Comparison of ENCODE assay signal across 9 mouse cellular contexts in the genomic region with DNA sequence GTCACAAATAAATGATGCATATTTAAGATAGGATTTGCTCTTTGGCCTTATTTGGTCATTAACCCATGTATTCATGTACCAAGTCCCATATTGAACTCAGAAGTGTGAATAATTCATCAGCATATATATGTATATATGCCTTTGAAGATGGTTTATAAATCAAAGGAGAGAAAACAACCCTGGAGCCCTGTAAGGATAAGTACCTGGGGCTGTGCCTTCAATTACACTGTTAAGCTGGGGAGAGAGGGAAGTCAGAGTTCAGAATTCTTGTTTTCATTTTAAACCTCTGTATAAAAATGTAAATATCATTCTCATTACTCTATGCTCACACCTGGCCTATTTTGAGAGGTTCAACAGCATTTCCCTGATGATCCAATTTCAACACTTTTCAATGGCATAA.
ATAC-seq lines count a peak whose summit lies in the region.
"Had no signal": no experiment of that assay in that cellular context is flagged by ENCODE, and none has a peak within 500 bp of the region (broad histone marks: within the 10 kb centered on the region; RNA-seq: fewer than 3 reads in every experiment).

No protein-coding gene starts in this region.

- H3K9me3 ChIP-seq in midbrain, embryonic 12.5 days, result no peaks in the 10 kb centered on the region
- no peaks in the 10 kb centered on the region for H3K9me3 ChIP-seq in midbrain, embryonic 15.5 days
- H3K9me3 ChIP-seq in midbrain, embryonic 13.5 days, result no peaks in the 10 kb centered on the region
- no peaks in the 10 kb centered on the region for H3K9me3 ChIP-seq in midbrain, embryonic 16.5 days (replicated peaks; ENCODE audit: control insufficient read depth, low read length, poor library complexity, severe bottlenecking)
- H3K9me3 ChIP-seq: G1E had no signal

- ATAC-seq in midbrain, embryonic 12.5 days (ENCODE audit: low FRiP score, low read depth), result peak; percentile 56; the same call in 1 of the 2 replicates
- ATAC-seq in midbrain, embryonic 15.5 days (replicated peaks), result no peak
- ATAC-seq in midbrain, embryonic 13.5 days, result peak; percentile 53
- no peak for ATAC-seq in midbrain, embryonic 16.5 days
- ATAC-seq: activated CD4-positive, CD25-positive, alpha-beta regulatory T cell, adult 4 months; CD4-positive, CD25-positive, alpha-beta regulatory T cell, adult 4 months; Patski had no signal

- H3K4me1 ChIP-seq in midbrain, embryonic 12.5 days, result 0 out of 2 replicates have a peak, but pooled peaks cover 3% of the 10 kb centered on the region
- 0 out of 2 replicates have a peak, but pooled peaks cover 4% of the 10 kb centered on the region for H3K4me1 ChIP-seq in midbrain, embryonic 15.5 days
- H3K4me1 ChIP-seq in midbrain, embryonic 13.5 days (replicated peaks), result peaks cover 15% of the 10 kb centered on the region
- no peaks in the 10 kb centered on the region; the same call in 1 of the 2 replicates for H3K4me1 ChIP-seq in midbrain, embryonic 16.5 days (ENCODE audit: control insufficient read depth, insufficient read depth, low read length)

- no peaks in the 10 kb centered on the region for H3K36me3 ChIP-seq in midbrain, embryonic 12.5 days
- no peaks in the 10 kb centered on the region for H3K36me3 ChIP-seq in midbrain, embryonic 15.5 days (replicated peaks)
- no peaks in the 10 kb centered on the region for H3K36me3 ChIP-seq in midbrain, embryonic 13.5 days
- H3K36me3 ChIP-seq in midbrain, embryonic 16.5 days (ENCODE audit: control insufficient read depth, insufficient read depth, low read length), result no peaks in the 10 kb centered on the region
- H3K36me3 ChIP-seq: G1E had no signal

- H3K4me2 ChIP-seq in midbrain, embryonic 12.5 days (replicated peaks), result no peak overlapping the region
- no peak overlapping the region for H3K4me2 ChIP-seq in midbrain, embryonic 15.5 days
- H3K4me2 ChIP-seq in midbrain, embryonic 13.5 days (replicated peaks), result no peak overlapping the region
- H3K4me2 ChIP-seq in midbrain, embryonic 16.5 days (ENCODE audit: low read length), result no peak overlapping the region

- H3K9ac ChIP-seq in midbrain, embryonic 12.5 days (replicated peaks), result no peak overlapping the region
- no peak overlapping the region for H3K9ac ChIP-seq in midbrain, embryonic 15.5 days
- H3K9ac ChIP-seq in midbrain, embryonic 13.5 days (replicated peaks), result no peak overlapping the region
- no peak overlapping the region for H3K9ac ChIP-seq in midbrain, embryonic 16.5 days (ENCODE audit: low read depth, low read length)

- no peak overlapping the region for H3K4me3 ChIP-seq in midbrain, embryonic 12.5 days
- no peak overlapping the region for H3K4me3 ChIP-seq in midbrain, embryonic 15.5 days
- H3K4me3 ChIP-seq in midbrain, embryonic 13.5 days (replicated peaks), result no peak overlapping the region
- no peak overlapping the region for H3K4me3 ChIP-seq in midbrain, embryonic 16.5 days (ENCODE audit: low read depth, low read length)

- H3K27me3 ChIP-seq in midbrain, embryonic 12.5 days, result peaks cover 39% of the 10 kb centered on the region
- no peaks in the 10 kb centered on the region for H3K27me3 ChIP-seq in midbrain, embryonic 15.5 days (replicated peaks)
- H3K27me3 ChIP-seq in midbrain, embryonic 13.5 days, result peaks cover 12% of the 10 kb centered on the region; the same call in 1 of the 2 replicates
- no peaks in the 10 kb centered on the region for H3K27me3 ChIP-seq in midbrain, embryonic 16.5 days (ENCODE audit: control insufficient read depth, insufficient read depth, low read depth, low read length)
- H3K27me3 ChIP-seq: CH12.LX, Patski had no signal

- H3K27ac ChIP-seq in midbrain, embryonic 12.5 days (replicated peaks), result no peak overlapping the region
- no peak overlapping the region for H3K27ac ChIP-seq in midbrain, embryonic 15.5 days
- H3K27ac ChIP-seq in midbrain, embryonic 13.5 days, result no peak overlapping the region
- H3K27ac ChIP-seq in midbrain, embryonic 16.5 days (ENCODE audit: low read length), result no peak overlapping the region

Comparison
In these comparisons a context has a peak if more than half of its experiments do, and no peak if none do; other contexts are left out.
1. ATAC-seq: peak in midbrain, embryonic 12.5 days (single experiment) and midbrain, embryonic 13.5 days (single experiment); none in midbrain, embryonic 15.5 days (single experiment) and midbrain, embryonic 16.5 days (single experiment).